Mouse (Mus musculus): ENCODE results near the gene Hal. TPM values are rescaled to one million over a fixed set of nuclear protein-coding genes. Genes with fewer than 3 reads are reported as not detected.
A peak's percentile ranks its signal among the peaks of the same experiment; 100 is the strongest.

Hal gene
- total RNA-seq, 2 experiments from 2014 or later: 0.48 TPM; not detected in 1

DNA sequence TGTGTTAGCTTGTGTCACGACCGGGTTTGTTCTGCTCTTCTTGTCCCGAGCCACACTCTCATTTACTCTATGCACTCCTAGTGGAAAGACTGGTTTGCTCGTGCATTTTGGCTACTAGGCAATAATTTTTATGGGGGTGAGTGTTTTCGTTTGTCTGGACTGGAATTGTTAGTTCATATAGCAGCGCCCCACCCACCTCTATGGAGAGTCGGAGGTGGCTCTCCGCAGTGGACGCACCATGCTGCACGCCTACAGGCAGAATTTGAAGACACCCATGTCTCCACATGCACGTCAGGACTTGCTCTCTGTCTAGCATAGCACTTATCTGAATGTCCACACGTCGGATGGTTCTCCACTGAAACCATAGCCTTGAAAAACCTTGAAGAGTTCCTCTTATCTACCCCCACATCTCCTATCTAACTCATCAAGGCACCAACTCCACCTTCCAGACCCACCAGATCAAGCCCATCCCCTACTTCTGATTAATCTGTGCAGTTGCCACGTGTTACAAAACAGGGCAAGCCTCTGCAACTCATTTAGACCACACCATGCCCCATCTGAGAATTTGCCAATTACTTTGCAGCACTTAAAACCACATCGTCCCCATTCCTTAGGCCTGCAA, 21.1 kb downstream of the Hal start:
- no peak for DNase-seq (ENCODE audit: low spot score in 2 of 2)
- intact Hi-C loops (cut with DNase I): no loop called here

- intact Hi-C loops (cut with DNase I): no loop called here
- DNase-seq (ENCODE audit: low spot score in 2 of 2): no peak
Observed at GRCm38 (mm10) chr10:93515419-93515818, 26.9 kb downstream of the Hal start.

GRCm38 (mm10) chr10:93515927-93516326, 27.4 kb downstream of the Hal start:
- intact Hi-C loops (cut with DNase I): no loop called here
- no peak for DNase-seq (ENCODE audit: low spot score in 2 of 2)

DNA sequence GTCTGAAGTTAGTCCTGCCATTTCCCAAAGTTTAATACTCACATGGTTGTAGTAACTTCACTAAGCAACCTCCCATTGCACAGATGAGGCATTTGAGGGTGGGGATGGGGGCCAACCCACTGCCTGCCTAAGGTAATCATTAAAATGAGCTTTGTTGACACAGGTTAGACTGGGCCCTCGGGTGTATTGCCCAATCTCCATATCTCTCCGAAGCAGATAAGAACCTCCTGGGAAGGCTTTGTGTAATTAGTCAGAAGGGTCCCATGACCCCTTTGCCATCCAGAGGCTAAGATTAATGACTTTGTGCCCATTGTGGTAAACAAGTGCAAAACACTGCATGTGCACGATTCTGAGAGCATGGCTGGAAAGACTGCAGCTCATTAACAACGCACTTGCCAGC, 29.2 kb downstream of the Hal start:
- intact Hi-C loops (cut with DNase I): no loop called here
- DNase-seq (ENCODE audit: low spot score in 2 of 2): no peak

DNA sequence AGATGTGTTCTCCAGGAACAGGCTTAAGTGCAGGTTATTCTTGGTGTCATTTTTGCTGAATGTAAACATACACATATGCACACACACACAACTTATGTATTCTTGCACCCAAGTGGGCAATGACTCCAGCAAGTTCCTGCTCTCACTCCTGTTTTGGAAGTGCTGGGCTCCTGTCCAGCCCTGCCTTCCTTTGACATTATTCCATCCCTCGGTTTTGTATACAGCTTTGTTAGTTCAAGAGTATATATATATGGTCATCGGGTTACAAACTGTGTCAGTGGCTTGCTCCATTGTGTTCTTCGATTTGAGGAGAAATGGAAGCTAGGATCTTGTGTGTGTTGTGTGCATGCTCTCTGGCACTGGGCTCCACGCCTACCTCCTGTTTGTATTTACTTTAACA, 29.6 kb downstream of the Hal start:
- DNase-seq (ENCODE audit: low spot score in 2 of 2): no peak
- intact Hi-C loops (cut with DNase I): no loop called here

DNA sequence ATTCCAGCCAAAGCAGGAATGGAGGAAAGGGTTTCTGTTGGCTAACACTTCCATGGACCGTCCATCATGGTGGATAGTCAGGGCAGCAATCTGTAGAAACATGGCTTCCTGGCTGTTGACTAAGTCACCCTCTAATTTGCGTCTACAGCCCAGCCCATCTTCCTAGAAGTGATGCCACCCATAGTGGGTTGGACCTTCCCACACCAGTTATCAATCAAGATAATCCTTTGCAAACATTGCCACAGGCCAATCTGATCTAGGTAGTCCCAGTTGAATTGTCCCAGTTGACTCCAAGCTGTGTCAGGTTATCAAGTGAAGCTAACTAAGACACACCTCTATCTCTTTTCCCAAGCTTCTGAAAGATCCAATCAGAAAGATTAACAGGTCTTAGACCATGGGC, 30.1 kb downstream of the Hal start:
- no peak for DNase-seq (ENCODE audit: low spot score in 2 of 2)
- intact Hi-C loops (cut with DNase I): no loop called here

DNA sequence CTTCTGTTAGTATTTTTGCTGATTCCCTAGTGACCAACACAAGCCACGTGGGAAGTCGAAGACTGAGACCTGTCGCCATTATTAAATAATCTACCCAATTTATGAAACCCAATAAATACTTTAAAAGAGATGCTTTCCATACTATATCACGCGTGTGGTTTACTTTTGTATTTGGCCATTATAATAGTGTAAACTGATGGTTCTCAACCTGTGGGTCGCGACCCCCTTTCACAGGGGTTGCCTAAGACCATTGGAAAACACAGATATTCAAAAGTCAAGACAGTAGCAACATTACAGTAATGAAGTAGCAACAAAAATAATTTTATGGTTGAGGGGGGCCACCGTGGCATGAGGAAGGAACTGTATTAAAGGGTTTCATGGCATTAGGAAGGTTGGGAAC, 30.6 kb downstream of the Hal start:
- intact Hi-C loops (cut with DNase I): no loop called here
- no peak for DNase-seq (ENCODE audit: low spot score in 2 of 2)

GRCm38 (mm10) chr10:93519756-93520155, 31.2 kb downstream of the Hal start:
- intact Hi-C loops (cut with DNase I): no loop called here
- DNase-seq (ENCODE audit: low spot score in 2 of 2): no peak

DNA sequence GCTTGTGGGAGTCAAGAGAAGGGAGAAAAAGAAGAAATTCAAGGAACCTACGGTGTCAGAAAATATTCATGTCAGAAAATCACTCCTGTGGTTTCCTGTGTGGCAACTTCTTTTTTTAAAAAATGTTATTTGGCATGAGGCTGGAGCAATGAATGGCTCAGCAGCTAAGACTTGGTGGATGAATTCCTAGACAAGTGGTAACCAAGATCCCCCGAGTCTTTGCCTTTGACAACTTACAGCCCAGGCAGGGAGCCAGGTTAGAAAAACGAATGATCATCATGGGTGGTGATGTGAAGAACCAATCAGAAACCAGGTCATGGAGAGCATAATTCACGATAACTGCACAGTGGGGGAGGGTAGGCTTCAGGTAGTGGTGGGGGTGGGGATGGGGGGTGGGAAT, 32.4 kb downstream of the Hal start:
- DNase-seq (ENCODE audit: low spot score in 2 of 2): no peak
- intact Hi-C loops (cut with DNase I): no loop called here

- DNase-seq (ENCODE audit: low spot score in 2 of 2): no peak
- intact Hi-C loops (cut with DNase I): no loop called here
Observed at GRCm38 (mm10) chr10:93525329-93525728, 36.8 kb downstream of the Hal start.

GRCm38 (mm10) chr10:93538287-93538686, 49.7 kb downstream of the Hal start:
- intact Hi-C loops (cut with DNase I): no loop called here
- no peak for DNase-seq (ENCODE audit: low spot score in 2 of 2)

DNA sequence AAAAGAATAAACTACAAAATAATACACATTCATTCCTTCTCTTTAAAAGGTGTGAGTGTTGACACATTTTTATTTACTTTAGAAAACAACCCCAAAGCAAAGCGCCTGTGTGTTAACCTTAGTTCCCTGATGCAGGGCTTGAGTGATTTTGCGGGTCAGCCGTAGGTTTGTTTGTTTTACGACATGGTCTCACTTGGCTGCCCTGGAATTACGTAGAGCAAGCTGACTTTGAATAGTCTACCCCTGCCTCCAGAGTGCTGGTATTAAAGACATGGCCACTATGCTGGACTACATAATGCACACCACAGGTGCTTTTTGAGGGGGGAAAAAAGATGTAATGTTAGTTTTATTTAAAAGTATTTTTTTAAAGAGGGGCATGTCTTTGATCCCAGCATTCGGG, 50.2 kb downstream of the Hal start:
- DNase-seq (ENCODE audit: low spot score in 2 of 2): no peak
- intact Hi-C loops (cut with DNase I): no loop called here

DNA sequence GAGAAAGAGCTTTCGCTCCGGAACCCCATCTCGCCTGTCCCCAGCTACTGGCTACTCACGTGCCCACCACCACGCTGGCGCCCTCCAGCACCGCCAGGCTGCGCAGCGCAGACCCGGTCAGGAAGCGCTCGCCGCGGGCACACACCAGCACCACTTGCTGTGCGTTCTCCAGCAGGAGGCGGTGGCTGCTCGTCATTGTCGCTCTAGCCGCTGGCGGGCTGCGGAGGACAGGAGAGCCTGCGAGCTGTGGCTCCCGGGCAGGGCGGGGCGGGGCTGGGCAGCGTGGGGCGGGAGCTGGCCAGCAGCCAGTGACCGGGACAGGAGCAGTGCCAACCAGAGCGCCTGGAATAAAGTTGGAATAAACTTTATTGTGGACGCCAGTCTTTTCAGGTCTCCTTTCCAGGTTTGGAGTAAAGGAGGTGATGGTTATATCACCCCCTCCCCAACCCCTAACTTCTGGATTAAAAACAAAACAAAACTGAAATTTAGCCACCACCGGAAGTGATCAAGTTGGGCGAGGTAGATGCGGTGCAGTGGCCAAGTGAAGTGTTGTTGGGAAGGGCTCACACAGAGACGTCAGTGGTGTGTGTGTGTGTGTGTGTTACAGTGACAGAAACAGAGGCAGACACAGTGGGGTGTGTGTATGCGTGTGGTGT, 51.3 kb downstream of the Hal start, which contains the start of gene Amdhd1:
Gene Amdhd1 (minus strand): TSS at position 259 of the 656 bp plus-strand sequence.
- intact Hi-C loops (cut with DNase I): no loop called here
- peak; percentile 53 to 58 for DNase-seq (ENCODE audit: low spot score in 2 of 2)

- intact Hi-C loops (cut with DNase I): no loop called here
- no peak for DNase-seq (ENCODE audit: low spot score in 2 of 2)
Observed at GRCm38 (mm10) chr10:93540431-93541210, 52.1 kb downstream of the Hal start, which contains the start of gene Ccdc38. TSS of gene Ccdc38 (plus strand) at chr10:93540632.

DNA sequence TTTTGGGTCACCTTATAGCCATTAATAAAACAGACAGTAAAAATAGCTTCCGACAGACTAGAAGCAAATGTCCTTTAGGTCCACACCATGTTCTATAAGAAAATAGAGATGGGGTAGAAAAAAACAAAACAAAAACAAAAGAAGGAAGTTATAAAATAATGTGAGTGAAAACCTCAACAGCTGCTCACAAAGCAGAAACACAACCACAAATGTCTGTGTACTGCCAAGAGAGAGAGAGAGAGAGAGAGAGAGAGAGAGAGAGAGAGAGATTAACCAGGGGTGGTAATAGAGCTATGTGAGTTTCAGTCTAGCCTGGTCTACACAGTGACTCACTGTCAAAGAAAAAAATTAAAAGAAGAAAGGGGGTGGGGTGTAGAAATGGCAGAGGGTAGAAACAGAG, 53.0 kb downstream of the Hal start:
- intact Hi-C loops (cut with DNase I): no loop called here
- no peak for DNase-seq (ENCODE audit: low spot score in 2 of 2)

DNA sequence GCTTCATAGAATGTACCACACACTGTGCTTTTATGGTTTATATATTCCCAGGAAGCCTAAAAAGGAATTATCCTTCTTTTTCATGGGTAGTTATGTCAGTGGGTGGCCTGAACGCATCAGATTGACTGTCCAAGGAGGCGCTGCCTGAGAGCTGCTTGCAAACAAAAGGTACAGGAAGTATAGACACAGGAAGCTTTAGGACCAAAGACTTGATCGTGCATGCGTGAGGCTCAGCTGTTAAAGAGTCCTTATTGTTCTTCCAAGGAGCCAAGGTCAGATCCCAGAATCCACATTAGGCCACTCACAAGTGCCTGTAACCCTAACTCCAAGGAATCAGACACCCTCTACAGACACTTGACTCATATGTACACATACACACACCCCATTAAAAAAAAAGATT, 53.8 kb downstream of the Hal start:
- no peak for DNase-seq (ENCODE audit: low spot score in 2 of 2)
- intact Hi-C loops (cut with DNase I): no loop called here

- intact Hi-C loops (cut with DNase I): no loop called here
- no peak for DNase-seq (ENCODE audit: low spot score in 2 of 2)
Observed at GRCm38 (mm10) chr10:93543176-93543575, 54.6 kb downstream of the Hal start.

- intact Hi-C loops (cut with DNase I): no loop called here
Observed at GRCm38 (mm10) chr10:93544172-93544571, 55.6 kb downstream of the Hal start.

GRCm38 (mm10) chr10:93547741-93548270, 59.2 kb downstream of the Hal start:
- intact Hi-C loops (cut with DNase I): loop anchor here (5.0 kb wide), 2 partner anchors 61 to 121 kb away; partner anchors contain the start of gene Hal
- no peak for DNase-seq (ENCODE audit: low spot score in 2 of 2)

More at GRCm38 (mm10) chr10:93544172-93544571, 55.6 kb downstream of the Hal start:
- no peak for DNase-seq (ENCODE audit: low spot score in 2 of 2)

- intact Hi-C loops (cut with DNase I): loop anchor here (5.0 kb wide), 2 partner anchors 62 to 122 kb away; partner anchors contain the start of gene Hal
Observed at GRCm38 (mm10) chr10:93548991-93549390, 60.4 kb downstream of the Hal start.

More at GRCm38 (mm10) chr10:93548991-93549390, 60.4 kb downstream of the Hal start:
- peak; percentile 65 to 70 for DNase-seq (ENCODE audit: low spot score in 2 of 2)
